Mouse (Mus musculus) left cerebral cortex, postnatal 25 days (tissue): ENCODE measurements around the gene Pex5. TPM values are rescaled to one million over a fixed set of nuclear protein-coding genes. Genes with fewer than 3 reads are reported as not detected.

Experiments used
- DNase-seq, 2 experiments: peaks; one replicate each; pipeline ENCODE4 v3.0.0; 2022; ENCODE audit warnings: low spot score in 2 of 2, mixed read lengths in 1 of 2
- intact Hi-C: fragments of 180-260 bp; cut with DNase I; formaldehyde crosslinking; loops from one replicate; pipeline ENCODE4 v1.15.1; 2025
- total RNA-seq, 2 experiments: library from RNA; stranded (reverse); gene quantifications; 2 replicates each; pipeline ENCODE4 v1.2.3; 2021

The Pex5 gene
- total RNA-seq, 2 experiments from 2014 or later: 64.8 to 73.3 TPM

GRCm38 (mm10) chr6:124376311-124376710 is 38.6 kb downstream of the Pex5 start:
- intact Hi-C loops: loop anchor here (1.0 to 10.0 kb wide), 2 partner anchors 113 to 1482 kb away; no protein-coding TSS in a partner anchor
- no peak for DNase-seq

DNA sequence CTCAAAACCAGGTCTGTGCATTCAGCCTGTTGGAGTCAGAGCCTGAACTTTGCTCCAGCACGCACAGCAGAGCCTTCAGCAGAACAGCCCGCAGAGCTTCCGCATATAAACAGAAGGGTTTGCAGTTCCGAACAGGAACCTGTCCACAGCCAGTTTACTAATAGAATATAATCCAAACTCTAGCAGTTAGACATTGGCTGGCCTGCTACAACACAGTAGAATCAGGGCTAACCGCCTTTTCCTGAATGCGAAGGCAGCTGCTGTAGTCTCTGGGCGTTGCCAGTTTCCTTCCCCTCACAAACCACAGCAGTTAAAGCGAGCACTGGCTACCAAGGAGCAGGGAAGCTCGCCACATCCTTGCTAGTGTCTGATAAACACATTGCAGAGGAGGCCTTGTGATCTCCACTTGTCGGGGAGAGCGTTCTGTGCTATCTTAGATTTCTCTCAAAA is 39.4 kb downstream of the Pex5 start:
- intact Hi-C loops: loop anchor here (10.0 kb wide), 1 partner anchor 1481 kb away; no protein-coding TSS in a partner anchor
- DNase-seq: no peak

- DNase-seq: no peak
- intact Hi-C loops: loop anchor here (10.0 kb wide), 1 partner anchor 1480 kb away; no protein-coding TSS in a partner anchor
Measured at GRCm38 (mm10) chr6:124374683-124375082, 40.2 kb downstream of the Pex5 start.

- intact Hi-C loops: loop anchor here (10.0 kb wide), 1 partner anchor 1479 kb away; no protein-coding TSS in a partner anchor
- DNase-seq: no peak
Measured at GRCm38 (mm10) chr6:124373584-124374206, 41.2 kb downstream of the Pex5 start.

DNA sequence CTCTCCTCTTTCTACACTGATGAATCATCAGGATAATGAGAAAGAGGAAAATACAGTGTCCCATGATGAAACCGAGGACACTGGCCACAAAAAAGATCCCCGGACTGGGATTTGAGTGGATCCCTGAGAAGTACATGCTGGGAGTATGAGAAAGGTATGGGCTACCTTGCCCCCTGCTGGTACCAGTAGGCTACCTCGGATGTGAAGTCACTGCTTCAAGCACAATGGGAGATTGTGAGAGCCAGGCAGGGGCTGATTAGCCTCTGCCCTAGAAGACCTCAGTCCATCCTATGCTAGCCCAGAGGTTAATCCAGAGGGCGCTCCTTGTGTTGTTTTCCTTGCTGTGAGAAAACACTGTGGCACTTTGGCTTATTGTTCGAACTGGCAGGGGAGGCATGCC is 50.5 kb downstream of the Pex5 start:
- no peak for DNase-seq
- intact Hi-C loops: loop anchor here (5.0 kb wide), 1 partner anchor 102 kb away; no protein-coding TSS in a partner anchor

DNA sequence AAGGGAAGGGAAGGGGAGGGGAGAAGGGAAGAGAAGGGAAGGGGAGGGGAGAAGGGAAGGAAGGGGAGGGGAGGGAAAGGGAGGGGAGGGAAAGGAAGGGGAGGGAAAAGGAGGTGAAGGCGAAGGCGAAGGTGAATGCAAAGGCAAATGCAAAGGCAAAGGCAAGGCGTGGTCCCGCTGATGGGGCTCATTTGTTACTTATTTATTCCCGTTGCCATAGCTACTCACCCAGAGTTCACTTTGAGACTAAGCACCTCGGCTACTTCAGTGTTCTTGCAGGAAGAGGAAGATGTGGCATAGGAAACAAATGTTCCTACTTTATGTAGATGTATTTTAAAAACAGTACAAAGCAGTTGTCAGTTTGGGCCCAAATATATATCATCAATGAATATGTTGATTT is 54.3 kb downstream of the Pex5 start:
- DNase-seq: no peak
- intact Hi-C loops: loop anchor here (5.0 kb wide), 1 partner anchor 98 kb away; no protein-coding TSS in a partner anchor

DNA sequence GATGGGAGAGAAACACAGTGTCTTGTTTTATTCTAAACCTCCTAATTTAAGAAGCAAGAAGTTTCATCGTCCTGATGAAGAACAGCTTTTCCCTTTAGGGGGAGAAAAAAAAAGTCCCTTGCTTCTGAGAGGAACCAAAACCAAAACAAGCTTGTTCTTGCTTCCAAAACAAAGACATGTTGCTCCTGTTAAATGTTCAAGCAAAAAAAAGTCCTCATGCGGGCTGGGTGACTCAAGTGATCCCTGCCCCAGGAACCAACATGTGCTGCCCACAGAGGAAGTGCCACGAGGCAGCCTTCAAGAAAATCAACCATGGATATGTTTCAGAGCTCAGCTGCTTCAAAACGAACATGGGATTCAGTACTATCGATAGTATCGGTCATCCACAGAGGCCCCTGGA is 55.9 kb downstream of the Pex5 start:
- intact Hi-C loops: no loop called here
- DNase-seq: no peak

- intact Hi-C loops: no loop called here
- no peak for DNase-seq
Measured at GRCm38 (mm10) chr6:124353246-124353645, 61.6 kb downstream of the Pex5 start.

Other genes with a start within 250 kb of the Pex5 start
- not detected for gene Vmn2r27, start 183.2 kb downstream of the Pex5 start, total RNA-seq
- 1 to 10 TPM; 2.9 to 3.2 TPM for gene Cd163, start 110.4 kb downstream of the Pex5 start, total RNA-seq
- 100 to 1,000 TPM; 384 to 400 TPM for gene Clstn3, start 49.7 kb upstream of the Pex5 start, total RNA-seq
- gene C1rl, start 78.0 kb upstream of the Pex5 start, total RNA-seq: under 1 TPM; 0.11 to 0.32 TPM
- gene C1ra, start 97.3 kb upstream of the Pex5 start, total RNA-seq: 1 to 10 TPM; 1.1 TPM
- 1 to 10 TPM; 1.4 to 1.5 TPM for gene C1s1, start 127.3 kb upstream of the Pex5 start, total RNA-seq
- under 1 TPM in 1 of 2 experiments, not detected in 1; 0.28 TPM for gene C1rb, start 155.2 kb upstream of the Pex5 start, total RNA-seq
- gene C1s2, start 221.0 kb upstream of the Pex5 start, total RNA-seq: under 1 TPM; 0.14 to 0.16 TPM
- 10 to 100 TPM; 22.4 to 31.2 TPM for gene Lpcat3, start 248.0 kb upstream of the Pex5 start, total RNA-seq